Mouse (Mus musculus) megakaryocyte, embryonic 14.5 days (primary cell): ENCODE results near the gene Ap2a2.

Experiments used
- FLI1 ChIP-seq: IDR thresholded peaks from 2 replicates; pipeline ENCODE4 v1.6.1; 2012; ENCODE audit warnings: low read length, inconsistent platforms, mixed read lengths
- GATA1 ChIP-seq: IDR thresholded peaks from 3 replicates; pipeline ENCODE4 v1.6.1; 2012; ENCODE audit warnings: mixed read lengths, low read length, inconsistent platforms, borderline replicate concordance

GRCm38 (mm10) chr7:141593056-141593455 is 31.1 kb downstream of the Ap2a2 start:
- TF ChIP-seq FLI1 (no peak), GATA1 (no peak)
